Mouse (Mus musculus) 3134 (cell line): Measurements from ENCODE around the gene Rpl18.

Source experiments
- DNase-seq: peaks from one replicate; pipeline ENCODE4 v3.0.0-alpha.2; 2011; ENCODE audit warnings: low spot score; ENCODE audit not compliant: insufficient read length; ENCODE audit errors: extremely low read depth

Gene Rpl18

GRCm38 (mm10) chr7:45712022-45712757, 3.1 kb upstream of the Rpl18 start:
- no peak for DNase-seq

- DNase-seq: no peak
Observed at GRCm38 (mm10) chr7:45713396-45713795, 1.9 kb upstream of the Rpl18 start.

GRCm38 (mm10) chr7:45713881-45714520, 1.3 kb upstream of the Rpl18 start:
- no peak for DNase-seq

GRCm38 (mm10) chr7:45714630-45715089, 597 bp upstream of the Rpl18 start:
- DNase-seq: no peak

GRCm38 (mm10) chr7:45715741-45716459, 643 bp downstream of the Rpl18 start:
- DNase-seq: no peak

GRCm38 (mm10) chr7:45716460-45716857, 1.2 kb downstream of the Rpl18 start:
- no peak for DNase-seq

GRCm38 (mm10) chr7:45716952-45717917, 2.0 kb downstream of the Rpl18 start:
- no peak for DNase-seq

- peak; percentile 95 for DNase-seq
Observed at GRCm38 (mm10) chr7:45717918-45718297, 2.7 kb downstream of the Rpl18 start, which contains the start of gene Sphk2. TSS of gene Sphk2 (minus strand) at chr7:45718002.

- DNase-seq: no peak
Observed at GRCm38 (mm10) chr7:45718331-45718730, 3.1 kb downstream of the Rpl18 start.

GRCm38 (mm10) chr7:45719180-45719579, 3.9 kb downstream of the Rpl18 start:
- no peak for DNase-seq

GRCm38 (mm10) chr7:45719738-45720412, 4.6 kb downstream of the Rpl18 start:
- DNase-seq: no peak

- DNase-seq: no peak
Observed at GRCm38 (mm10) chr7:45720413-45721233, 5.4 kb downstream of the Rpl18 start, which contains the start of gene Fam83e. TSS of gene Fam83e (plus strand) at chr7:45721212.

GRCm38 (mm10) chr7:45721234-45721571, 5.9 kb downstream of the Rpl18 start:
- DNase-seq: no peak

- DNase-seq: no peak
Observed at GRCm38 (mm10) chr7:45721642-45722347, 6.5 kb downstream of the Rpl18 start.

- DNase-seq: no peak
Observed at GRCm38 (mm10) chr7:45722348-45722713, 7.1 kb downstream of the Rpl18 start.

- DNase-seq: no peak
Observed at GRCm38 (mm10) chr7:45723301-45723700, 8.0 kb downstream of the Rpl18 start.

GRCm38 (mm10) chr7:45723781-45724180, 8.5 kb downstream of the Rpl18 start:
- DNase-seq: no peak

GRCm38 (mm10) chr7:45725151-45725550, 9.9 kb downstream of the Rpl18 start:
- DNase-seq: no peak
